Mouse (Mus musculus) liver, postnatal 0 days (tissue): Measurements from ENCODE around the gene Gm49486. TPM values are rescaled to one million over a fixed set of nuclear protein-coding genes. Genes with fewer than 3 reads are reported as not detected.

Experiments used
- ATAC-seq: fragments of 200-750 bp; cut with Nextera tagmentation; 2 replicates; pipeline ENCODE4 v1.8.0; 2017; ENCODE audit warnings: mild to moderate bottlenecking, moderate library complexity
- DNase-seq: peaks from one replicate; pipeline ENCODE4 v3.0.0-alpha.2; 2016
- H3K27ac ChIP-seq: fragments of 300-500 bp; sonication (generic); 2 replicates; pipeline ENCODE4 v1.5.1; 2014; ENCODE audit warnings: antibody characterized with exemption, moderate library complexity, mild to moderate bottlenecking, low read depth
- H3K27me3 ChIP-seq: fragments of 300-500 bp; sonication (generic); 2 replicates; pipeline ENCODE4 v1.6.1; 2014; ENCODE audit warnings: low read length, control low read depth, mixed read lengths; ENCODE audit not compliant: insufficient read depth
- H3K36me3 ChIP-seq: fragments of 300-500 bp; sonication (generic); replicated peaks from 2 replicates; pipeline ENCODE4 v1.6.1; 2014; ENCODE audit warnings: mild to moderate bottlenecking, control low read depth, low read length, moderate library complexity, mixed read lengths; ENCODE audit not compliant: insufficient read depth
- H3K4me1 ChIP-seq: fragments of 300-500 bp; sonication (generic); 2 replicates; pipeline ENCODE4 v1.6.1; 2014; ENCODE audit warnings: antibody characterized with exemption, mild to moderate bottlenecking, control low read depth; ENCODE audit not compliant: insufficient read depth
- H3K4me2 ChIP-seq: fragments of 300-500 bp; sonication (generic); 2 replicates; pipeline ENCODE4 v1.6.1; 2014; ENCODE audit warnings: low read depth, mild to moderate bottlenecking, low read length, moderate library complexity, mixed read lengths
- H3K4me3 ChIP-seq: fragments of 300-500 bp; sonication (generic); 2 replicates; pipeline ENCODE4 v1.5.1; 2014; ENCODE audit warnings: low read depth, low read length
- H3K9ac ChIP-seq: fragments of 300-500 bp; sonication (generic); replicated peaks from 2 replicates; pipeline ENCODE4 v1.6.1; 2014; ENCODE audit warnings: mild to moderate bottlenecking, moderate library complexity
- H3K9me3 ChIP-seq: fragments of 300-500 bp; sonication (generic); 2 replicates; pipeline ENCODE4 v1.6.1; 2016; ENCODE audit warnings: mild to moderate bottlenecking, control low read depth, low read length, mixed read lengths
- CTCF ChIP-seq: sonication (generic); IDR thresholded peaks from 2 replicates; pipeline ENCODE4 v1.5.1; 2016; ENCODE audit warnings: antibody characterized with exemption, low read depth
- EP300 ChIP-seq: IDR thresholded peaks from 2 replicates; pipeline ENCODE4 v1.6.1; 2016; ENCODE audit warnings: antibody characterized with exemption, low read depth, mild to moderate bottlenecking
- WGBS: fragments of 180-500 bp; shearing (Covaris S2); extraction: QIAGEN DNeasy Blood & Tissue Kit; methylation state at CpG from one replicate; pipeline ENCODE4 v1.1.7; 2014; ENCODE audit not compliant: insufficient replicate concordance; 5-methylcytosine and 5-hydroxymethylcytosine counted together
- polyA plus RNA-seq: library from polyadenylated mRNA; unstranded; fragments of >200 nt; fragmentation: Nextera tagmentation; extraction: Ambion mirVana; gene quantifications from 2 replicates; pipeline ENCODE4 v1.2.1, GENCODE M21; 2015

Gm49486 gene
- polyA plus RNA-seq, 1 experiment from 2014 or later, result 0.08 TPM

DNA sequence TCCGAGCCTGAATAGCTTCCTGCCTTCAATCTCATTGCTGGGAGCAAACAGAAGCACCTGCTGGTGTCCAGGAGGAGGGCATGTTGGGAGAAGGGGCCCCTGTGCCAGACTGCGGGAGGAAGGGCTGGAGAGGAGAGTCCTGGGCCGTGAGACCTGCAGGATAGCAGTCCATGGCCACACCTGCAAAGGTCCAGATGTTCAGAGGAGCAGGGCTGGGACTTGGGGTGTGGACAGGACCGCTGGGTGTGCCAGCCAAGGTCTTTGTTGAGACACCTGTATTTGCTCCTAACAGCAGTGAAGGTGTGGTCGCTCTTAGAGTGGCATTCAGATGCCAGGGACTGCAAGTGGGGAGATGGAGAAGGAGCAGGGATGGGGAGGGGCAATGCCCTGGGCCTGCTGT is 53.2 kb downstream of the Gm49486 start:
- H3K27me3 ChIP-seq, result no peaks in the 10 kb centered on the region
- H3K36me3 ChIP-seq, result 0 out of 2 replicates have a peak, but pooled peaks cover 2% of the 10 kb centered on the region
- ATAC-seq (no peak), DNase-seq (no peak)
- H3K27ac ChIP-seq, result no peak overlapping the region
- H3K4me3 ChIP-seq, result no peak overlapping the region
- TF ChIP-seq CTCF (no peak), EP300 (no peak)
- H3K4me2 ChIP-seq, result no peak overlapping the region
- peaks cover 20% of the 10 kb centered on the region for H3K4me1 ChIP-seq
- no peaks in the 10 kb centered on the region for H3K9me3 ChIP-seq
- no peak overlapping the region for H3K9ac ChIP-seq
- WGBS, result 77% methylated on average over 5 of the region's 5 CpGs

DNA sequence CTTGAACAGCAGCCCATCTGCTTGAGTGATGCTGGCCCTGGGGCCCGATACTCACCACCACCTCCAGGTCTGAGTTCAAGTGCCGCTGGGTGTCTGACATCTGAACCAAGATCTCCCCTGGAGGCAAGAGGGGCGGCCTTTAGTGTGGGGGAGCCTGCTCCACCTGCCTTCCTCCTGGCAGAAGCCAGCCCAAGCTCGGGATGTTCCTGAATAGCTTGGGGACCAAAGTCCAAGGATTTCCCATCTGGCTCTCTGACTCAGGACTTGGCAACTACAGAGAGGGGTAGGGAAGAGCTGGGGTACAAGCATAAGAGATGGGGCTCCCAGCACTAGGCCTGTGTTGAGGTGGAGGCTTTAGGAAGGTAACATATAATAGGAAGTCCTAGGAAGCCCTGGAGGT is 54.2 kb downstream of the Gm49486 start:
- Histone ChIP-seq H3K9ac (no peak overlapping the region), H3K4me3 (no peak overlapping the region), H3K36me3 (0 out of 2 replicates have a peak, but pooled peaks cover 2% of the 10 kb centered on the region), H3K27me3 (no peaks in the 10 kb centered on the region), H3K4me2 (no peak overlapping the region), H3K9me3 (no peaks in the 10 kb centered on the region), H3K4me1 (peaks cover 20% of the 10 kb centered on the region), H3K27ac (no peak overlapping the region)
- no peak for DNase-seq
- WGBS, result 71% methylated on average over 4 of the region's 4 CpGs
- ATAC-seq, result no peak
- TF ChIP-seq EP300 (no peak), CTCF (no peak)

DNA sequence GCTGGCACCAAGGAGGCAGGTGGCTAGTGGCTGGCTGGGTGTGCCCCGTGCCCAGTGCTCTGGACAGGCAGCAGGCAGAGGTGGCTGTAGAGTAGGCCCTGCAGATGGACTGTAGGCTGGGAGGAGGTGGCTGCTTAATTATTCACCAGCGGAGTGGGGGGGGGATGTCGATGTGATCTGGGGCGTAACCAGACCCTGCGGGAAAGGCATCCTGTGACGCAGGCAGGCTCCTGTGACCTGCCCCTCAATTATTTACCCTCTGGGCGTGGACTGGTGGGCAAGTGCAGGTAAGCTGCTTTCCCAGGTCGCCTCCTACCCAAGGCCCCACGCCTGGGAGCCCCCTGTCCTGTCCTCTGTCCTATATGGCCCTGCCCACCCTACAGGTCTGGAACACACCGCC is 56.2 kb downstream of the Gm49486 start, which contains the start of gene Baiap2l2:
TSS of gene Baiap2l2 (minus strand) at position 139 of the 400 bp plus-strand sequence.
- DNase-seq (peak; percentile 72), ATAC-seq (peak; percentile 67)
- peak within 1 kb of the TSS; percentile 21; the same call in 1 of the 2 replicates for H3K9ac ChIP-seq
- no peak within 1 kb of the TSS for H3K27ac ChIP-seq
- H3K36me3 ChIP-seq, result peaks cover 2% of the 10 kb centered on the region; the same call in 1 of the 2 replicates
- H3K9me3 ChIP-seq, result no peaks in the 10 kb centered on the region
- no peak for TF ChIP-seq CTCF
- 50% methylated on average over 10 of the region's 10 CpGs for WGBS
- H3K4me1 ChIP-seq, result peaks cover 20% of the 10 kb centered on the region
- H3K4me2 ChIP-seq, result peak within 1 kb of the TSS; percentile 42
- no peak within 1 kb of the TSS for H3K4me3 ChIP-seq
- no peaks in the 10 kb centered on the region for H3K27me3 ChIP-seq

DNA sequence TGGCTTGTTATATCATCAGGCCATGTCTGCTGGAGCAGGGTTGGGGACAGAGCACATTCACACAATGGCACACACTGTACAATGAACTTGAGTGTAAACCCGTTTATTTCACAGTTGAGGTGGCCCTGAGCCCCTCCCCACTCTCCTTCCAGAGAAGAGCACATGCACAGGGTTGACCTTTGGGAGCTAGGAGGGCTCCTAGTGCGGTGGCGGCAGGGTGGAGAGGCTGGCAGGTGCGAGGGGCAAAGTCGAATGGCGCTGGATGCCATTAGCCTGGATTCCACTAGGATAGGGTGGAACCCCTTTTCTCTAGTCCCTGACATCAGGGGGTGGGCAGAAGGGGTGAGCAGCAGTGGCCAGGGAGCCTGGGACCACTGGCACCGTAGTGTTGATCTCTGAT is 57.0 kb downstream of the Gm49486 start:
- TF ChIP-seq EP300 (no peak), CTCF (no peak)
- H3K4me2 ChIP-seq, result no peak overlapping the region
- no peak for ATAC-seq

DNA sequence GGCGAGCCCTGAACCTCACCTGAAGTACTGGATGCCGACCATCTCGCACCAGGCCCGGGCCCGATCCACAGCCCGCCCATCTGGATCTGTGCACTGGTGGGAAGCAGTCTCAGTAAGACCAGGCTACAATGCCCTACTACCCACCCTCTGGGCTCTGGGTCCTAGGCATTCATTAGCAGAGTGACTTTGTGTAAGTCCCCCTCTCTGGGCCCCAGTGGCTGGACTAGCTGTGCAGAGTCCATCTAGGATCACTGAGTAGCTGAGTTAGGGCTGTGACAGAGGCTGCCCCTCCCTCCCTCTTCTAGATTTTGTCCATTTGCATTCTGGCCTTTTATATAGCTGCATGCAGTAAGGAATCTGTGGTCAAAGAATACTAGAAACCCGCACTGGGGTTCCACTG is 57.9 kb downstream of the Gm49486 start:
- H3K9me3 ChIP-seq, result no peaks in the 10 kb centered on the region
- TF ChIP-seq CTCF (no peak), EP300 (no peak)
- DNase-seq, result no peak
- peaks cover 5% of the 10 kb centered on the region; the same call in 1 of the 2 replicates for H3K36me3 ChIP-seq
- WGBS, result 81% methylated on average over 7 of the region's 7 CpGs
- H3K27me3 ChIP-seq, result no peaks in the 10 kb centered on the region
- no peak for ATAC-seq
- H3K4me1 ChIP-seq, result peaks cover 7% of the 10 kb centered on the region
- no peak overlapping the region for H3K4me3 ChIP-seq
- H3K9ac ChIP-seq, result no peak overlapping the region
- no peak overlapping the region for H3K27ac ChIP-seq
- H3K4me2 ChIP-seq, result no peak overlapping the region

More for the DNA sequence above, 57.0 kb downstream of the Gm49486 start:
- Histone ChIP-seq H3K4me1 (peaks cover 14% of the 10 kb centered on the region), H3K27ac (no peak overlapping the region), H3K4me3 (no peak overlapping the region), H3K36me3 (peaks cover 2% of the 10 kb centered on the region; the same call in 1 of the 2 replicates), H3K27me3 (no peaks in the 10 kb centered on the region), H3K9ac (no peak overlapping the region), H3K9me3 (no peaks in the 10 kb centered on the region)
- 73% methylated on average over 7 of the region's 7 CpGs for WGBS
- no peak for DNase-seq

DNA sequence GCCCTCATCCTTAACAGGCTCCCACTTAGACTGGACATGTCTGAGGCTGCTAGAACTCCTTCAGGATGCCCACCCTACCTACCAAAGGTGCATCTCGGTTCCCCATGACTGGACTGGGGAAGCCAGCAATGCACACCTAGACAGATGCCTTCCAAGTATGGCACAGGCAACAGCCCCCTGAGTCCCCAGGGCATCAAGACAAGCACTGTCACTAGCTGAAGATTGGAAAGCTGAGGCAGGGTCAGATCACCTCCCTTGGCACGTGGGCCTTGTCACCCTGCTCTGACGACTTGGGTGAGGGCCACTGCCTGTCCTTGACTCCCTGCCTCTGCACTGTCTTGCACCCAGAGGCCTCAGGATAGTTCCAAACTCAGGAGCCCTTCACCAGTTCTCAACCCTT is 59.2 kb downstream of the Gm49486 start:
- ATAC-seq, result no peak
- Histone ChIP-seq H3K4me3 (no peak overlapping the region), H3K9me3 (no peaks in the 10 kb centered on the region), H3K36me3 (peaks cover 9% of the 10 kb centered on the region; the same call in 1 of the 2 replicates), H3K27me3 (no peaks in the 10 kb centered on the region), H3K9ac (no peak overlapping the region), H3K4me2 (no peak overlapping the region), H3K27ac (no peak overlapping the region), H3K4me1 (peaks cover 7% of the 10 kb centered on the region)
- TF ChIP-seq CTCF (no peak), EP300 (no peak)
- DNase-seq, result no peak
- 62% methylated on average over 3 of the region's 3 CpGs for WGBS
